Mouse (Mus musculus) MEL (cell line): ENCODE measurements at regions not wholly inside any gene's neighbourhood (a gene's known extent, or its start where the extent isn't known, plus 50 kb on each side); places are given as distances from the start of the nearest gene placed in this dataset.

Source experiments
- DNase-seq: peaks from one replicate; pipeline ENCODE4 v3.0.0; 2011; ENCODE audit warnings: low read depth, low spot score
- H3K27ac ChIP-seq: 2 replicates; pipeline ENCODE4 v1.5.1; 2012; ENCODE audit warnings: low read depth, mild to moderate bottlenecking, control low read depth, low read length, moderate library complexity; ENCODE audit not compliant: control insufficient read depth
- H3K27me3 ChIP-seq, 2 experiments: fragments of 150-350 bp in 1 of 2; sonication (generic) in 1 of 2; 2 replicates each; pipeline ENCODE4 v1.6.1; 2012; ENCODE audit warnings: low read length in 2 of 2, mild to moderate bottlenecking in 2 of 2, improper control_type of control experiment in 1 of 2, moderate library complexity in 1 of 2; ENCODE audit not compliant: insufficient read depth in 2 of 2, control insufficient read depth in 1 of 2
- H3K36me3 ChIP-seq, 2 experiments: 2 replicates each; pipeline ENCODE4 v1.6.1; 2012 to 2014; ENCODE audit warnings: low read length in 2 of 2, improper control_type of control experiment in 1 of 2, inconsistent platforms in 1 of 2, mild to moderate bottlenecking in 1 of 2; ENCODE audit not compliant: insufficient read depth in 2 of 2, control insufficient read depth in 1 of 2
- H3K4me1 ChIP-seq, 2 experiments: fragments of 150-350 bp in 1 of 2; sonication (generic) in 1 of 2; 2 replicates each; pipeline ENCODE4 v1.6.1; 2012; ENCODE audit warnings: low read length in 2 of 2, improper control_type of control experiment in 1 of 2, mild to moderate bottlenecking in 1 of 2; ENCODE audit not compliant: insufficient read depth in 2 of 2, control insufficient read depth in 1 of 2
- H3K4me3 ChIP-seq, 2 experiments: fragments of 150-350 bp in 1 of 2; sonication (generic) in 1 of 2; 2 replicates each; pipeline ENCODE4 v1.5.1; 2012; ENCODE audit warnings: low read depth in 2 of 2, low read length in 2 of 2, mild to moderate bottlenecking in 2 of 2, moderate library complexity in 2 of 2, control low read depth in 1 of 2, improper control_type of control experiment in 1 of 2; ENCODE audit not compliant: control insufficient read depth in 1 of 2, insufficient read depth in 1 of 2
- H3K79me2 ChIP-seq: 2 replicates; pipeline ENCODE4 v1.6.1; 2012; ENCODE audit warnings: mild to moderate bottlenecking, low read length, moderate library complexity; ENCODE audit not compliant: control insufficient read depth, poor library complexity, insufficient read depth
- H3K9ac ChIP-seq: 2 replicates; pipeline ENCODE4 v1.6.1; 2012; ENCODE audit warnings: low read depth, mild to moderate bottlenecking, control low read depth, low read length, moderate library complexity; ENCODE audit not compliant: control insufficient read depth, poor library complexity, severe bottlenecking
- H3K9me3 ChIP-seq: fragments of 150-350 bp; sonication (generic); replicated peaks from 2 replicates; pipeline ENCODE4 v1.6.1; 2012; ENCODE audit warnings: mild to moderate bottlenecking, low read length, improper control_type of control experiment, moderate library complexity; ENCODE audit not compliant: insufficient read depth
- BHLHE40 ChIP-seq: IDR thresholded peaks from 2 replicates; pipeline ENCODE4 v1.6.1; 2012; ENCODE audit warnings: low read depth, mild to moderate bottlenecking, inconsistent platforms, low read length, improper control_type of control experiment, borderline replicate concordance
- CHD1 ChIP-seq: IDR thresholded peaks from 2 replicates; pipeline ENCODE4 v1.6.1; 2012; ENCODE audit warnings: low read depth, mild to moderate bottlenecking, inconsistent platforms, low read length, improper control_type of control experiment
- E2F4 ChIP-seq: IDR thresholded peaks from 2 replicates; pipeline ENCODE4 v1.6.1; 2011; ENCODE audit warnings: low read depth, low read length, improper control_type of control experiment, borderline replicate concordance
- ELF1 ChIP-seq: IDR thresholded peaks from 2 replicates; pipeline ENCODE4 v1.6.1; 2014; ENCODE audit warnings: low read depth, mild to moderate bottlenecking, inconsistent platforms, low read length, improper control_type of control experiment, moderate library complexity
- EP300 ChIP-seq, 2 experiments: IDR thresholded peaks; 2 replicates each; pipeline ENCODE4 v1.6.1; 2011; ENCODE audit warnings: improper control_type of control experiment in 2 of 2, low read length in 2 of 2, low read depth in 1 of 2, mild to moderate bottlenecking in 1 of 2
- ETS1 ChIP-seq: IDR thresholded peaks from 2 replicates; pipeline ENCODE4 v1.6.1; 2012; ENCODE audit warnings: low read depth, mild to moderate bottlenecking, inconsistent platforms, low read length, improper control_type of control experiment, moderate library complexity
- GABPA ChIP-seq: IDR thresholded peaks from 2 replicates; pipeline ENCODE4 v1.6.1; 2012; ENCODE audit warnings: low read depth, mild to moderate bottlenecking, inconsistent platforms, low read length, improper control_type of control experiment, moderate library complexity
- GATA1 ChIP-seq: IDR thresholded peaks from 2 replicates; pipeline ENCODE4 v1.6.1; 2011; ENCODE audit warnings: low read depth, low read length, improper control_type of control experiment
- JUND ChIP-seq: IDR thresholded peaks from 2 replicates; pipeline ENCODE4 v1.6.1; 2011; ENCODE audit warnings: low read depth, mild to moderate bottlenecking, improper control_type of control experiment, low read length
- KAT2A ChIP-seq: conservative IDR thresholded peaks from 2 replicates; pipeline ENCODE4 v1.6.1; 2012; ENCODE audit warnings: low read depth, low read length, improper control_type of control experiment, inconsistent platforms
- MAX ChIP-seq: IDR thresholded peaks from 2 replicates; pipeline ENCODE4 v1.6.1; 2011; ENCODE audit warnings: low read length, improper control_type of control experiment
- MEF2A ChIP-seq: IDR thresholded peaks from 2 replicates; pipeline ENCODE4 v1.6.1; 2014; ENCODE audit warnings: low read depth, mild to moderate bottlenecking, inconsistent platforms, low read length, improper control_type of control experiment; ENCODE audit not compliant: poor library complexity, insufficient replicate concordance, severe bottlenecking; ENCODE audit errors: extremely low read depth
- MYC ChIP-seq: IDR thresholded peaks from 2 replicates; pipeline ENCODE4 v1.6.1; 2011; ENCODE audit warnings: low read depth, mild to moderate bottlenecking, low read length, improper control_type of control experiment, moderate library complexity
- NELFE ChIP-seq: IDR thresholded peaks from 2 replicates; pipeline ENCODE4 v1.6.1; 2011; ENCODE audit warnings: low read depth, low read length, improper control_type of control experiment
- POLR2A ChIP-seq, 2 experiments: IDR thresholded peaks; 2 replicates each; pipeline ENCODE4 v1.6.1; 2011 to 2012; ENCODE audit warnings: low read length in 2 of 2, mild to moderate bottlenecking in 2 of 2, control low read depth in 1 of 2, improper control_type of control experiment in 1 of 2, low read depth in 1 of 2, moderate library complexity in 1 of 2; ENCODE audit not compliant: control insufficient read depth in 1 of 2, insufficient read depth in 1 of 2, poor library complexity in 1 of 2
- POLR2AphosphoS2 ChIP-seq: IDR thresholded peaks from 2 replicates; pipeline ENCODE4 v1.6.1; 2011; ENCODE audit warnings: low read length, improper control_type of control experiment
- POLR2AphosphoS5 ChIP-seq: IDR thresholded peaks from 2 replicates; pipeline ENCODE4 v1.6.1; 2012; ENCODE audit warnings: low read depth, borderline replicate concordance, mild to moderate bottlenecking, inconsistent platforms, low read length, moderate library complexity, mixed read lengths
- RAD21 ChIP-seq: IDR thresholded peaks from 2 replicates; pipeline ENCODE4 v1.6.1; 2011; ENCODE audit warnings: mild to moderate bottlenecking, low read depth, low read length, improper control_type of control experiment
- RCOR1 ChIP-seq: IDR thresholded peaks from 2 replicates; pipeline ENCODE4 v1.6.1; 2012; ENCODE audit warnings: low read depth, mild to moderate bottlenecking, inconsistent platforms, low read length, improper control_type of control experiment
- TBP ChIP-seq: IDR thresholded peaks from 2 replicates; pipeline ENCODE4 v1.8.0; 2011; ENCODE audit warnings: low read depth, low read length, improper control_type of control experiment
- TCF12 ChIP-seq: IDR thresholded peaks from 2 replicates; pipeline ENCODE4 v1.6.1; 2014; ENCODE audit warnings: low read depth, mild to moderate bottlenecking, inconsistent platforms, low read length, improper control_type of control experiment, moderate library complexity
- UBTF ChIP-seq: IDR thresholded peaks from 2 replicates; pipeline ENCODE4 v1.6.1; 2012; ENCODE audit warnings: low read depth, mild to moderate bottlenecking, inconsistent platforms, low read length, improper control_type of control experiment, moderate library complexity, borderline replicate concordance; ENCODE audit not compliant: insufficient read depth
- USF1 ChIP-seq: IDR thresholded peaks from 2 replicates; pipeline ENCODE4 v1.6.1; 2014; ENCODE audit warnings: low read depth, mild to moderate bottlenecking, inconsistent platforms, low read length, improper control_type of control experiment, moderate library complexity
- ZC3H11A ChIP-seq: IDR thresholded peaks from 2 replicates; pipeline ENCODE4 v1.6.1; 2012; ENCODE audit warnings: low read depth, mild to moderate bottlenecking, inconsistent platforms, low read length, improper control_type of control experiment
- ZMIZ1 ChIP-seq: IDR thresholded peaks from 2 replicates; pipeline ENCODE4 v1.6.1; 2012; ENCODE audit warnings: low read depth, mild to moderate bottlenecking, inconsistent platforms, low read length, improper control_type of control experiment, moderate library complexity

DNA sequence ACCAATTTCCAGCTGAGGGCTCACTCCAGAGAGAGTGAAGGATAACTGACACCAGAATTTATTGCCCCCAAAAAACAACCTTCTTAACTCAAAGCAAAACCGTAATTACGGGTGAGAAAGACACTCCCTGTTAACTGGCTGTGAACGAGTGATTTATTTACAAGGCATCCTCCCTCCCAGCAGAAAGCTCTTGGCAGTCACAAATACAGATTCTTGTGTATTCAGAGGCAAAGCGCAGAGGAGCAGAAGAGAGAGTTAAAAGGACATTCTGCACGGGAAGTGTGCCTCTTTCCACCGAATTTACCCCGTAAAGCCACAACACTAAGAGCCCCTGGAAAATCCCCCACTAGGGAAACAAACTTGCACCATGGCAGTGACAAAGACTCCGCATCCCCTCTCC is 312.3 kb upstream of the Jarid2 start:
- DNase-seq, result no peak
- H3K36me3 ChIP-seq, result no peaks in the 10 kb centered on the region
- H3K27ac ChIP-seq, result no peak overlapping the region
- H3K9me3 ChIP-seq, result no peaks in the 10 kb centered on the region
- H3K9ac ChIP-seq, result no peak overlapping the region
- TF ChIP-seq TCF12 (no peak), POLR2AphosphoS2 (no peak), MEF2A (no peak), POLR2AphosphoS5 (no peak), MAX (no peak), CHD1 (no peak), ELF1 (no peak), USF1 (no peak), EP300 (IDR thresholded peaks at IDR 0.05; ENCODE audit: low read depth in 1 of 2, low read length in 2 of 2) (no peak), NELFE (no peak), ZMIZ1 (no peak), MYC (no peak), UBTF (no peak), E2F4 (no peak), KAT2A (no peak), RCOR1 (no peak), GATA1 (no peak)
- no peaks in the 10 kb centered on the region for H3K4me1 ChIP-seq
- no peak overlapping the region for H3K4me3 ChIP-seq
- no peaks in the 10 kb centered on the region for H3K79me2 ChIP-seq
- H3K27me3 ChIP-seq, result no peaks in the 10 kb centered on the region

DNA sequence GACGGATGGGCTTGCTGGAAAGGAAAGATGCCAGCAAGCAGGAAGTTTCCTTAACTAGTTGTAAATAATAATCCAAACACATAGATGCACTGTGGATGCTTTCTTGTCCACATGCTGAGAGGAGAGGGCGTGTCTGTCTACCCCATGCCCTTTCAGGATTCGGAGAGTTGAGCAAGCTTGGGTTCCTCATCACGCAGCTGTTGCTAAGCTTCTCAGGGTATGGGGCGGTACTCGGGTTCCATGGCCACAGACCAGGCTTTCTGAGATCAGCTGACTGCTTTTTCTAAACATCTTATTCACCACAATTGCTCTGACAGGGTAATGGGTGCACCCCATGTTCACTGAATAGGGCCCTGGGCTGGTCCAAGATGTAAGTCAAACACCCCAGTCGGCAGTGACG is 310.2 kb upstream of the Jarid2 start:
- DNase-seq, result no peak
- Histone ChIP-seq H3K27me3 (no peaks in the 10 kb centered on the region), H3K4me1 (no peaks in the 10 kb centered on the region), H3K9ac (no peak overlapping the region), H3K9me3 (no peaks in the 10 kb centered on the region), H3K27ac (no peak overlapping the region), H3K79me2 (no peaks in the 10 kb centered on the region), H3K36me3 (no peaks in the 10 kb centered on the region), H3K4me3 (no peak overlapping the region)
- no peak for TF ChIP-seq ZC3H11A
- no peak for TF ChIP-seq UBTF
- TF ChIP-seq ELF1, result no peak
- no peak for TF ChIP-seq TCF12
- no peak for TF ChIP-seq RAD21
- TF ChIP-seq RCOR1, result no peak
- no peak for TF ChIP-seq KAT2A
- TF ChIP-seq ETS1, result no peak
- no peak for TF ChIP-seq POLR2AphosphoS2
- no peak for TF ChIP-seq GATA1
- no peak for TF ChIP-seq BHLHE40
- TF ChIP-seq POLR2AphosphoS5, result no peak
- no peak for TF ChIP-seq TBP
- no peak for TF ChIP-seq POLR2A (IDR thresholded peaks at IDR 0.05; ENCODE audit: control insufficient read depth in 1 of 2, insufficient read depth in 1 of 2, low read depth in 1 of 2, low read length in 2 of 2, poor library complexity in 1 of 2)
- TF ChIP-seq JUND, result no peak
- no peak for TF ChIP-seq GABPA
